Mouse (Mus musculus) cerebellum, postnatal 4 days (tissue): Measurements from ENCODE around the gene Pheta1.

Source experiments
- DNase-seq, 2 experiments: peaks; one replicate each; pipeline ENCODE4 v3.0.0; 2022; ENCODE audit warnings: low spot score in 2 of 2, mixed read lengths in 1 of 2

The Pheta1 gene

GRCm38 (mm10) chr5:121889819-121890362 lies 41.1 kb downstream of the Pheta1 start:
- no peak for DNase-seq

- no peak for DNase-seq
Measured at GRCm38 (mm10) chr5:121890925-121891324, 42.1 kb downstream of the Pheta1 start.

- no peak for DNase-seq
Measured at GRCm38 (mm10) chr5:121892281-121892680, 43.5 kb downstream of the Pheta1 start.

- no peak for DNase-seq
Measured at GRCm38 (mm10) chr5:121893581-121893980, 44.8 kb downstream of the Pheta1 start.

- no peak for DNase-seq
Measured at GRCm38 (mm10) chr5:121894647-121895046, 45.9 kb downstream of the Pheta1 start.

- DNase-seq, result no peak
Measured at GRCm38 (mm10) chr5:121895117-121895756, 46.5 kb downstream of the Pheta1 start.

- DNase-seq, result no peak
Measured at GRCm38 (mm10) chr5:121902809-121903745, 54.3 kb downstream of the Pheta1 start.
